Mouse (Mus musculus) testis, adult 2 months (tissue): ENCODE results near the gene Syde2. TPM values are rescaled to one million over a fixed set of nuclear protein-coding genes. Genes with fewer than 3 reads are reported as not detected.

Source experiments
- H3K27ac ChIP-seq: fragments of 200-500 bp; 2 replicates; pipeline ENCODE4 v1.5.1; 2012; ENCODE audit warnings: low read depth, low read length; ENCODE audit not compliant: control insufficient read depth, insufficient read depth
- H3K27me3 ChIP-seq: fragments of 200-500 bp; 2 replicates; pipeline ENCODE4 v1.6.1; 2012; ENCODE audit warnings: mild to moderate bottlenecking, low read length, moderate library complexity; ENCODE audit not compliant: control insufficient read depth, insufficient read depth
- H3K36me3 ChIP-seq: fragments of 200-500 bp; 2 replicates; pipeline ENCODE4 v1.6.1; 2012; ENCODE audit warnings: mild to moderate bottlenecking, low read length; ENCODE audit not compliant: control insufficient read depth, insufficient read depth
- H3K4me1 ChIP-seq: fragments of 200-500 bp; 2 replicates; pipeline ENCODE4 v1.6.1; 2012; ENCODE audit warnings: low read length; ENCODE audit not compliant: control insufficient read depth, insufficient read depth
- H3K4me3 ChIP-seq: fragments of 200-500 bp; 2 replicates; pipeline ENCODE4 v1.5.1; 2012; ENCODE audit warnings: low read depth, mild to moderate bottlenecking, low read length, moderate library complexity, mixed read lengths; ENCODE audit not compliant: control insufficient read depth
- CTCF ChIP-seq: fragments of 200-500 bp; IDR thresholded peaks from 2 replicates; pipeline ENCODE4 v1.5.1; 2012; ENCODE audit warnings: low read depth, mild to moderate bottlenecking, inconsistent platforms, low read length, moderate library complexity; ENCODE audit not compliant: control insufficient read depth, insufficient read depth, insufficient replicate concordance
- POLR2A ChIP-seq: fragments of 200-500 bp; IDR thresholded peaks from 2 replicates; pipeline ENCODE4 v1.6.1; 2012; ENCODE audit warnings: low read depth, mild to moderate bottlenecking, inconsistent platforms, low read length, moderate library complexity; ENCODE audit not compliant: control insufficient read depth
- polyA plus RNA-seq: library from polyadenylated mRNA; depleted of rRNA; stranded (reverse); fragments of >200 nt; gene quantifications from 2 replicates; pipeline ENCODE4 v1.2.3, GENCODE M21; 2012

The Syde2 gene
- polyA plus RNA-seq, 1 experiment = 0.77 TPM

GRCm38 (mm10) chr3:145971501-145971900 is 16.2 kb upstream of the Syde2 start:
- Histone ChIP-seq H3K27ac (no peak overlapping the region), H3K36me3 (no peaks in the 10 kb centered on the region), H3K4me3 (no peak overlapping the region), H3K27me3 (no peaks in the 10 kb centered on the region), H3K4me1 (peaks cover 2% of the 10 kb centered on the region; the same call in 1 of the 2 replicates)
- TF ChIP-seq CTCF (no peak), POLR2A (no peak)

- Histone ChIP-seq H3K27ac (no peak overlapping the region), H3K4me3 (no peak overlapping the region), H3K27me3 (no peaks in the 10 kb centered on the region), H3K4me1 (peaks cover 4% of the 10 kb centered on the region; the same call in 1 of the 2 replicates), H3K36me3 (no peaks in the 10 kb centered on the region)
- no peak for TF ChIP-seq POLR2A
- no peak for TF ChIP-seq CTCF
Measured at GRCm38 (mm10) chr3:145974986-145975385, 12.7 kb upstream of the Syde2 start.

GRCm38 (mm10) chr3:145985333-145985925 is 2.2 kb upstream of the Syde2 start:
- Histone ChIP-seq H3K36me3 (no peaks in the 10 kb centered on the region), H3K27ac (no peak overlapping the region), H3K4me3 (no peak overlapping the region), H3K27me3 (no peaks in the 10 kb centered on the region), H3K4me1 (peaks cover 12% of the 10 kb centered on the region)
- no peak for TF ChIP-seq POLR2A
- no peak for TF ChIP-seq CTCF

- no peak overlapping the region for H3K4me3 ChIP-seq
- no peaks in the 10 kb centered on the region for H3K27me3 ChIP-seq
- TF ChIP-seq CTCF = no peak
- no peak for TF ChIP-seq POLR2A
- no peak overlapping the region for H3K27ac ChIP-seq
- H3K4me1 ChIP-seq = peaks cover 12% of the 10 kb centered on the region
- no peaks in the 10 kb centered on the region for H3K36me3 ChIP-seq
Measured at GRCm38 (mm10) chr3:145986317-145987001, 1.2 kb upstream of the Syde2 start.

- Histone ChIP-seq H3K4me3 (peak overlapping the region; percentile 89), H3K27me3 (no peaks in the 10 kb centered on the region), H3K4me1 (peaks cover 12% of the 10 kb centered on the region), H3K27ac (peak overlapping the region; percentile 66), H3K36me3 (no peaks in the 10 kb centered on the region)
- TF ChIP-seq CTCF (no peak), POLR2A (no peak)
Measured at GRCm38 (mm10) chr3:145987970-145988683, 457 bp downstream of the Syde2 start.

- TF ChIP-seq POLR2A (no peak), CTCF (no peak)
- H3K27ac ChIP-seq = peak overlapping the region; percentile 66
- no peaks in the 10 kb centered on the region for H3K27me3 ChIP-seq
- peak overlapping the region; percentile 89 for H3K4me3 ChIP-seq
- H3K36me3 ChIP-seq = no peaks in the 10 kb centered on the region
- H3K4me1 ChIP-seq = peaks cover 12% of the 10 kb centered on the region
Measured at GRCm38 (mm10) chr3:145988684-145989575, 1.3 kb downstream of the Syde2 start.

- Histone ChIP-seq H3K27me3 (no peaks in the 10 kb centered on the region), H3K4me1 (peaks cover 12% of the 10 kb centered on the region), H3K4me3 (no peak overlapping the region), H3K36me3 (no peaks in the 10 kb centered on the region), H3K27ac (no peak overlapping the region)
- no peak for TF ChIP-seq CTCF
- no peak for TF ChIP-seq POLR2A
Measured at GRCm38 (mm10) chr3:145989576-145990081, 2.0 kb downstream of the Syde2 start.
